Mouse (Mus musculus): ENCODE measurements around the gene Spire2.
A peak's percentile ranks its signal among the peaks of the same experiment; 100 is the strongest.
"Not testable (repeated sequence)": the region's sequence is repeated elsewhere in the genome, so short reads cannot be mapped to it uniquely, and the experiment has no call there.

The Spire2 gene

GRCm38 (mm10) chr8:123332262-123333090 is at the start of gene Spire2:
Spire2 (plus strand) TSS chr8:123332713.
- peak; percentile 61 to 72 for DNase-seq (ENCODE audit: low spot score in 2 of 2)

GRCm38 (mm10) chr8:123282994-123283393 is 49.5 kb upstream of the Spire2 start:
- DNase-seq (ENCODE audit: low spot score in 2 of 2), result not testable (repeated sequence)

- DNase-seq (ENCODE audit: low spot score in 2 of 2), result no peak
Measured at GRCm38 (mm10) chr8:123283991-123284390, 48.5 kb upstream of the Spire2 start.

- no peak for DNase-seq (ENCODE audit: low spot score in 2 of 2)
Measured at GRCm38 (mm10) chr8:123284493-123284892, 48.0 kb upstream of the Spire2 start.

- no peak for DNase-seq (ENCODE audit: low spot score in 2 of 2)
Measured at GRCm38 (mm10) chr8:123287362-123287761, 45.2 kb upstream of the Spire2 start.

- peak in 1 of 2 experiments; percentile 26 for DNase-seq (ENCODE audit: low spot score in 2 of 2)
Measured at GRCm38 (mm10) chr8:123290166-123290565, 42.3 kb upstream of the Spire2 start.

- DNase-seq (ENCODE audit: low spot score in 2 of 2), result no peak
Measured at GRCm38 (mm10) chr8:123290679-123291078, 41.8 kb upstream of the Spire2 start.

GRCm38 (mm10) chr8:123291716-123292115 is 40.8 kb upstream of the Spire2 start:
- DNase-seq (ENCODE audit: low spot score in 2 of 2), result no peak

GRCm38 (mm10) chr8:123292281-123292680 is 40.2 kb upstream of the Spire2 start:
- DNase-seq (ENCODE audit: low spot score in 2 of 2), result no peak

- no peak for DNase-seq (ENCODE audit: low spot score in 2 of 2)
Measured at GRCm38 (mm10) chr8:123292785-123293184, 39.7 kb upstream of the Spire2 start.

GRCm38 (mm10) chr8:123298301-123298700 is 34.2 kb upstream of the Spire2 start:
- DNase-seq (ENCODE audit: low spot score in 2 of 2), result no peak

- DNase-seq (ENCODE audit: low spot score in 2 of 2), result no peak
Measured at GRCm38 (mm10) chr8:123308738-123309137, 23.8 kb upstream of the Spire2 start.

GRCm38 (mm10) chr8:123317781-123318466 is 14.6 kb upstream of the Spire2 start:
- DNase-seq (ENCODE audit: low spot score in 2 of 2), result no peak

GRCm38 (mm10) chr8:123318467-123318911 is 14.0 kb upstream of the Spire2 start, which contains the start of gene Fanca:
Fanca (minus strand) TSS chr8:123318576.
- DNase-seq (ENCODE audit: low spot score in 2 of 2), result peak; percentile 80 to 91

- peak in 1 of 2 experiments; percentile 40 for DNase-seq (ENCODE audit: low spot score in 2 of 2)
Measured at GRCm38 (mm10) chr8:123319522-123320164, 12.9 kb upstream of the Spire2 start.

- DNase-seq (ENCODE audit: low spot score in 2 of 2), result no peak
Measured at GRCm38 (mm10) chr8:123328552-123328951, 4.0 kb upstream of the Spire2 start.

GRCm38 (mm10) chr8:123329350-123329749 is 3.2 kb upstream of the Spire2 start:
- DNase-seq (ENCODE audit: low spot score in 2 of 2), result no peak

GRCm38 (mm10) chr8:123329961-123330360 is 2.6 kb upstream of the Spire2 start:
- DNase-seq (ENCODE audit: low spot score in 2 of 2), result no peak

GRCm38 (mm10) chr8:123330701-123331100 is 1.8 kb upstream of the Spire2 start:
- no peak for DNase-seq (ENCODE audit: low spot score in 2 of 2)

- no peak for DNase-seq (ENCODE audit: low spot score in 2 of 2)
Measured at GRCm38 (mm10) chr8:123331301-123331700, 1.2 kb upstream of the Spire2 start.

GRCm38 (mm10) chr8:123331810-123332209 is 703 bp upstream of the Spire2 start:
- no peak for DNase-seq (ENCODE audit: low spot score in 2 of 2)

GRCm38 (mm10) chr8:123333091-123333587 is 626 bp downstream of the Spire2 start:
- peak in 1 of 2 experiments; percentile 27 for DNase-seq (ENCODE audit: low spot score in 2 of 2)
